8 mouse cellular contexts compared by ENCODE assay signal in genomic region chr2:119675831-119676230, GRCm38 (mm10). TPM values are rescaled to one million over a fixed set of nuclear protein-coding genes. Genes with fewer than 3 reads are reported as not detected.
DNase-seq lines count a peak whose midpoint lies in the region; ATAC-seq and TF ChIP-seq lines count a peak whose summit lies in the region.

No protein-coding gene starts in this region.

- no peak overlapping the region for H3K27ac ChIP-seq in heart, embryonic 11.5 days (ENCODE audit: low read depth, low read length)
- no peak overlapping the region for H3K27ac ChIP-seq in forebrain, embryonic 14.5 days (ENCODE audit: low read depth, low read length)
- H3K27ac ChIP-seq in liver, postnatal 0 days (ENCODE audit: low read depth) = peak overlapping the region; percentile 91

- 7% methylated on average over 5 of the region's 5 CpGs for WGBS in heart, embryonic 11.5 days (ENCODE audit: insufficient replicate concordance)
- WGBS in forebrain, embryonic 14.5 days = 4% methylated on average over 5 of the region's 5 CpGs
- under 1% methylated on average over 5 of the region's 5 CpGs for WGBS in liver, postnatal 0 days (ENCODE audit: insufficient replicate concordance)

- peak overlapping the region; percentile 98 for H3K4me3 ChIP-seq in heart, embryonic 11.5 days (ENCODE audit: low read depth, low read length)
- peak overlapping the region; percentile 93 for H3K4me3 ChIP-seq in forebrain, embryonic 14.5 days (ENCODE audit: low read depth, low read length)
- H3K4me3 ChIP-seq in liver, postnatal 0 days (ENCODE audit: low read depth, low read length) = peak overlapping the region; percentile 88

- H3K27me3 ChIP-seq in heart, embryonic 11.5 days (ENCODE audit: control insufficient read depth, insufficient read depth, low read length) = no peaks in the 10 kb centered on the region
- H3K27me3 ChIP-seq in forebrain, embryonic 14.5 days (replicated peaks; ENCODE audit: control insufficient read depth, insufficient read depth, low read length) = no peaks in the 10 kb centered on the region
- no peaks in the 10 kb centered on the region for H3K27me3 ChIP-seq in liver, postnatal 0 days (ENCODE audit: insufficient read depth, low read length)

- peaks cover 6% of the 10 kb centered on the region; the same call in 1 of the 2 replicates for H3K4me1 ChIP-seq in heart, embryonic 11.5 days (ENCODE audit: control insufficient read depth, insufficient read depth, low read length)
- H3K4me1 ChIP-seq in forebrain, embryonic 14.5 days (ENCODE audit: control insufficient read depth, insufficient read depth, low read length) = peaks cover 9% of the 10 kb centered on the region
- peaks cover 16% of the 10 kb centered on the region for H3K4me1 ChIP-seq in liver, postnatal 0 days (ENCODE audit: insufficient read depth)

- H3K4me2 ChIP-seq in heart, embryonic 11.5 days = peak overlapping the region; percentile 72
- peak overlapping the region; percentile 85 for H3K4me2 ChIP-seq in forebrain, embryonic 14.5 days (ENCODE audit: low read length)
- H3K4me2 ChIP-seq in liver, postnatal 0 days (ENCODE audit: low read depth, low read length) = peak overlapping the region; percentile 84

- peak overlapping the region; percentile 95 for H3K9ac ChIP-seq in heart, embryonic 11.5 days (ENCODE audit: low read depth, low read length)
- H3K9ac ChIP-seq in forebrain, embryonic 14.5 days (ENCODE audit: low read length) = peak overlapping the region; percentile 96
- H3K9ac ChIP-seq in liver, postnatal 0 days (replicated peaks) = peak overlapping the region; percentile 96

- H3K36me3 ChIP-seq in heart, embryonic 11.5 days (ENCODE audit: control insufficient read depth, insufficient read depth, low read length) = no peaks in the 10 kb centered on the region
- no peaks in the 10 kb centered on the region for H3K36me3 ChIP-seq in forebrain, embryonic 14.5 days (ENCODE audit: control insufficient read depth, insufficient read depth, low read length)
- 0 out of 2 replicates have a peak, but pooled peaks cover 4% of the 10 kb centered on the region for H3K36me3 ChIP-seq in liver, postnatal 0 days (replicated peaks; ENCODE audit: insufficient read depth, low read length)

- H3K9me3 ChIP-seq in heart, embryonic 11.5 days (replicated peaks; ENCODE audit: control insufficient read depth, low read length) = no peaks in the 10 kb centered on the region
- H3K9me3 ChIP-seq in forebrain, embryonic 14.5 days (replicated peaks; ENCODE audit: control insufficient read depth, low read length) = no peaks in the 10 kb centered on the region
- no peaks in the 10 kb centered on the region for H3K9me3 ChIP-seq in liver, postnatal 0 days (ENCODE audit: low read length)

- TF ChIP-seq EP300 in liver, postnatal 0 days (IDR thresholded peaks at IDR 0.05; ENCODE audit: low read depth) = no peak

- DNase-seq in heart, postnatal 14 days = no peak
- DNase-seq in CD4-positive, CD25-positive, alpha-beta regulatory T cell, adult 2 months (ENCODE audit: low read depth, low spot score) = peak; percentile 46
- DNase-seq in forebrain, embryonic 14.5 days (ENCODE audit: low spot score) = no peak
- DNase-seq in liver, postnatal 0 days = no peak
- no peak for DNase-seq in cerebellum, adult 9-10 months
- no peak for DNase-seq in embryo, embryonic 9.5 days (ENCODE audit: extremely low spot score)
- DNase-seq in spleen, postnatal 10 days (ENCODE audit: low spot score in 2 of 2) = no peak

- intact Hi-C loops in heart, postnatal 14 days (cut with DNase I) = loop anchor here (5.0 kb wide), 1 partner anchor 66 kb away; the partner anchor contains the start of gene Itpka

- no peak for TF ChIP-seq CTCF in liver, postnatal 0 days (IDR thresholded peaks at IDR 0.05; ENCODE audit: low read depth)

- no peak for ATAC-seq in heart, embryonic 11.5 days (replicated peaks; ENCODE audit: insufficient number of reproducible peaks, low FRiP score, low TSS enrichment)
- ATAC-seq in forebrain, embryonic 14.5 days = no peak
- ATAC-seq in liver, postnatal 0 days = no peak

RNA-seq across cellular contexts. Expression of gene Rtf1, which starts 1.0 kb away (rescaled TPM):
- polyA plus RNA-seq in heart, embryonic 11.5 days (2014; fragmentation: Nextera tagmentation; extraction: Ambion mirVana) = 20.3 and 24.0 TPM in 2 replicates
- total RNA-seq in heart, postnatal 14 days (2021) = 10 to 100 TPM; 22.6 to 23.5 TPM
- 32.6 and 38.0 TPM in 2 replicates for polyA plus RNA-seq in forebrain, embryonic 14.5 days (2014; fragmentation: Nextera tagmentation; extraction: Ambion mirVana)
- 17.0 and 19.3 TPM in 2 replicates for polyA plus RNA-seq in liver, postnatal 0 days (2015; fragmentation: Nextera tagmentation; extraction: Ambion mirVana)

RNA-seq across cellular contexts. Expression of gene Ndufaf1, which starts 13.2 kb away (rescaled TPM):
- polyA plus RNA-seq in heart, embryonic 11.5 days (2014; fragmentation: Nextera tagmentation; extraction: Ambion mirVana) = 54.5 and 64.1 TPM in 2 replicates
- 10 to 100 TPM; 59.2 to 64.1 TPM for total RNA-seq in heart, postnatal 14 days (2021)
- 36.7 and 37.6 TPM in 2 replicates for polyA plus RNA-seq in forebrain, embryonic 14.5 days (2014; fragmentation: Nextera tagmentation; extraction: Ambion mirVana)
- polyA plus RNA-seq in liver, postnatal 0 days (2015; fragmentation: Nextera tagmentation; extraction: Ambion mirVana) = 26.7 and 27.2 TPM in 2 replicates

RNA-seq across cellular contexts. Expression of gene Oip5, which starts 57.6 kb away (rescaled TPM):
- polyA plus RNA-seq in heart, embryonic 11.5 days (2014; fragmentation: Nextera tagmentation; extraction: Ambion mirVana) = 22.9 and 25.5 TPM in 2 replicates
- total RNA-seq in heart, postnatal 14 days (2021) = 1 to 10 TPM in 1 of 2 experiments, under 1 TPM in 1; 0.74 to 1.6 TPM
- polyA plus RNA-seq in forebrain, embryonic 14.5 days (2014; fragmentation: Nextera tagmentation; extraction: Ambion mirVana) = 13.2 and 14.8 TPM in 2 replicates
- 14.3 and 16.5 TPM in 2 replicates for polyA plus RNA-seq in liver, postnatal 0 days (2015; fragmentation: Nextera tagmentation; extraction: Ambion mirVana)

RNA-seq across cellular contexts. Expression of gene Nusap1, which starts 57.7 kb away (rescaled TPM):
- polyA plus RNA-seq in heart, embryonic 11.5 days (2014; fragmentation: Nextera tagmentation; extraction: Ambion mirVana) = 56.4 and 57.3 TPM in 2 replicates
- total RNA-seq in heart, postnatal 14 days (2021) = 1 to 10 TPM; 3.6 to 6.4 TPM
- 38.0 and 41.9 TPM in 2 replicates for polyA plus RNA-seq in forebrain, embryonic 14.5 days (2014; fragmentation: Nextera tagmentation; extraction: Ambion mirVana)
- 45.8 and 48.5 TPM in 2 replicates for polyA plus RNA-seq in liver, postnatal 0 days (2015; fragmentation: Nextera tagmentation; extraction: Ambion mirVana)
